Comparison of ENCODE assay signal across 8 mouse cellular contexts in the genomic region with DNA sequence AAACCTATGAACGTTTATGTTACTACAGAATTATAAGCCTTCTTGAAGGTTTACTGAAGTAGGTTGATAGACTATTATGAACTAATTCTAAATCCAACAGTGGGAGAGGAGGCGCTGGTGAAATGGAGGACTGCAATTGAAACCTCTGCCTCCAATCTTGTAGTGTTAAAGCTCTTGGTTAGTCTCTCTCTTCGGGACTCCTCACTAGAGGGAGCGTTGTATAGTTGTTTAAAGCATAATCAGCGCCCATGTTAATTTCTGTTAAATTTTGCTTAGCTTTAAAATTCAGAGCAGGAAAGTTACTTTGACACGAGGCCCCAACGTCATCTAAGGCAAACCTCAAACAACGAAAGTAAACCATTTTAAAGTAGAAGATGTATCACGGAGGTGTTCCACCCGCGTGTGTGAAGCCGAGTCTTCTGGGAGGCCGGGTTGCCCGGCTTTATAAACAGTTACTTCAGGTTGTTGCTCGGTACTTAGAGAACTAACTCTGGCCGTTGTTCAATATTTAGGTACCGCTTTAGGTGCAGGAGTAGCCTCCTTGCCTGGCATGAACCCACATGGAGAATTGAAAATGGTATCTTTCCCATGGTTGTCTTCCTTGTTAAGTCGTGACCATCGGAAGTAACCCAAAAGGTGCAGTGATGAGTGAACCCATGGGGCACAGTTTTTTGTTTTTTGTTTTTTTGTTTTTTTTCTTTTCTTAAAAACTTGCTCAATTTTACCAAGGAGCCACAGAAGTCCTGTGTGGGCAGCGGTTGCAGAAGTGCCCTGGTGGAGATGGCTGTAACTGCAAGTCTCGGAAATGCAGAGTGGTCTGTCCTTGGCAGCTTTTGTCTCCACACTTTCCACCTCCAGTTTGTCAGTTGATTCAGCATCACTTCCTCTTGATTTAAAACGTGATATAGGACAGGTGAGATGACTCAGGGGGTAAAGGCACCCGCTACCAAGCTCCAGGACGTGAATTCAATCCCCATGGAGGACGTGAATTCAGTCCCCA. TPM values are rescaled to one million over a fixed set of nuclear protein-coding genes. Genes with fewer than 3 reads are reported as not detected.
A peak's percentile ranks its signal among the peaks of the same experiment; 100 is the strongest.
DNase-seq lines count a peak whose midpoint lies in the region; ATAC-seq lines count a peak whose summit lies in the region.

No protein-coding gene starts in this region.

- H3K27ac ChIP-seq in heart, embryonic 10.5 days: no peak overlapping the region
- H3K27ac ChIP-seq in forebrain, embryonic 13.5 days: no peak overlapping the region
- H3K27ac ChIP-seq in liver, embryonic 11.5 days (ENCODE audit: low read depth, low read length): no peak overlapping the region

- no peak for ATAC-seq in forebrain, embryonic 13.5 days
- ATAC-seq in liver, embryonic 11.5 days (replicated peaks; ENCODE audit: low FRiP score): no peak
- ATAC-seq in neutrophil, adult 5-6 weeks (ENCODE audit: extremely low read depth, insufficient number of reproducible peaks, low FRiP score, poor library complexity, severe bottlenecking): peak; percentile 41
- no peak for ATAC-seq in megakaryocyte-erythroid progenitor cell, adult 5-6 weeks (replicated peaks; ENCODE audit: low FRiP score, low TSS enrichment, poor library complexity, severe bottlenecking)

- intact Hi-C loops in heart, postnatal 10 days (cut with DNase I): loop anchor here (2.0 kb wide), 1 partner anchor 36 kb away; no protein-coding TSS in a partner anchor
- intact Hi-C loops in left cerebral cortex, postnatal 14 days (cut with DNase I): loop anchor here (5.0 kb wide), 1 partner anchor 95 kb away; no protein-coding TSS in a partner anchor

- peak overlapping the region; percentile 62 for H3K4me2 ChIP-seq in forebrain, embryonic 13.5 days
- peak overlapping the region; percentile 89 for H3K4me2 ChIP-seq in liver, embryonic 11.5 days

- 0 out of 2 replicates have a peak, but pooled peaks cover under 1% of the 10 kb centered on the region for H3K36me3 ChIP-seq in heart, embryonic 10.5 days
- no peaks in the 10 kb centered on the region for H3K36me3 ChIP-seq in forebrain, embryonic 13.5 days (ENCODE audit: poor library complexity, severe bottlenecking)
- no peaks in the 10 kb centered on the region for H3K36me3 ChIP-seq in liver, embryonic 11.5 days (ENCODE audit: control insufficient read depth, insufficient read depth, low read length)

- no peak for DNase-seq in heart, embryonic 10.5 days (ENCODE audit: low spot score)
- no peak for DNase-seq in heart, postnatal 10 days
- peak; percentile 53 for DNase-seq in ES-CJ7 (ENCODE audit: low read depth, low spot score)
- DNase-seq in liver, embryonic 11.5 days (ENCODE audit: low spot score): no peak
- no peak for DNase-seq in left cerebral cortex, postnatal 14 days (ENCODE audit: low spot score in 2 of 2)

- H3K4me1 ChIP-seq in heart, embryonic 10.5 days: peaks cover 54% of the 10 kb centered on the region
- H3K4me1 ChIP-seq in forebrain, embryonic 13.5 days: peaks cover 43% of the 10 kb centered on the region
- H3K4me1 ChIP-seq in liver, embryonic 11.5 days (replicated peaks; ENCODE audit: control insufficient read depth, insufficient read depth, low read length): peaks cover 26% of the 10 kb centered on the region

- peaks cover 5% of the 10 kb centered on the region; the same call in 1 of the 2 replicates for H3K27me3 ChIP-seq in heart, embryonic 10.5 days (ENCODE audit: insufficient read depth, poor library complexity, severe bottlenecking)
- H3K27me3 ChIP-seq in forebrain, embryonic 13.5 days: no peaks in the 10 kb centered on the region; the same call in 1 of the 2 replicates
- no peaks in the 10 kb centered on the region for H3K27me3 ChIP-seq in liver, embryonic 11.5 days (replicated peaks; ENCODE audit: control insufficient read depth, insufficient read depth, low read length)

- H3K9me3 ChIP-seq in heart, embryonic 10.5 days: no peaks in the 10 kb centered on the region
- no peaks in the 10 kb centered on the region for H3K9me3 ChIP-seq in forebrain, embryonic 13.5 days (replicated peaks)
- no peaks in the 10 kb centered on the region for H3K9me3 ChIP-seq in liver, embryonic 11.5 days (ENCODE audit: control insufficient read depth, low read length)

- no peak overlapping the region for H3K9ac ChIP-seq in forebrain, embryonic 13.5 days
- no peak overlapping the region for H3K9ac ChIP-seq in liver, embryonic 11.5 days (ENCODE audit: low read depth, low read length)

- peak overlapping the region; percentile 82; the same call in 1 of the 2 replicates for H3K4me3 ChIP-seq in heart, embryonic 10.5 days
- no peak overlapping the region for H3K4me3 ChIP-seq in forebrain, embryonic 13.5 days
- peak overlapping the region; percentile 78 for H3K4me3 ChIP-seq in liver, embryonic 11.5 days (ENCODE audit: low read depth, low read length)

- WGBS in heart, embryonic 10.5 days: 78% methylated on average over 25 of the region's 25 CpGs
- WGBS in forebrain, embryonic 13.5 days: 79% methylated on average over 25 of the region's 25 CpGs
- 69% methylated on average over 25 of the region's 25 CpGs for WGBS in liver, embryonic 11.5 days

RNA-seq across cellular contexts. Expression of a gene that starts 1.9 kb away (rescaled TPM):
- polyA plus RNA-seq in heart, embryonic 10.5 days (2016; fragmentation: Nextera tagmentation; extraction: Ambion mirVana): 40.8 and 44.4 TPM in 2 replicates
- total RNA-seq in heart, postnatal 10 days (2021): 10 to 100 TPM; 42.8 to 43.7 TPM
- polyA plus RNA-seq in forebrain, embryonic 13.5 days (2015; fragmentation: Nextera tagmentation; extraction: Ambion mirVana): 21.4 and 22.9 TPM in 2 replicates
- polyA plus RNA-seq in liver, embryonic 11.5 days (2014; fragmentation: Nextera tagmentation; extraction: Ambion mirVana): 28.3 and 30.1 TPM in 2 replicates
- total RNA-seq in neutrophil, adult 5-6 weeks (2017): 58.8 and 60.4 TPM in 2 replicates
- total RNA-seq in left cerebral cortex, postnatal 14 days (2021): 10 to 100 TPM; 16.9 to 22.0 TPM
- 11.5 and 18.0 TPM in 2 replicates for total RNA-seq in megakaryocyte-erythroid progenitor cell, adult 5-6 weeks (2014; fragmentation: Nextera tagmentation)
- 10.5 and 15.9 TPM in 2 replicates for total RNA-seq in megakaryocyte-erythroid progenitor cell, adult 5-6 weeks (2017)
